Mouse (Mus musculus): ENCODE data around the gene Gpr152.

The Gpr152 gene

GRCm38 (mm10) chr19:4151898-4152297 is 12.3 kb downstream of the Gpr152 start:
- no peak for DNase-seq

GRCm38 (mm10) chr19:4152445-4153231 is 13.1 kb downstream of the Gpr152 start:
- DNase-seq: no peak

GRCm38 (mm10) chr19:4153232-4153654 is 13.7 kb downstream of the Gpr152 start, which contains the start of gene Ptprcap:
TSS of gene Ptprcap (plus strand) at chr19:4153604.
- no peak for DNase-seq

- DNase-seq: no peak
These were observed 15.0 kb downstream of the Gpr152 start for GRCm38 (mm10) chr19:4154437-4155222.

- DNase-seq: no peak
These were observed 15.9 kb downstream of the Gpr152 start for GRCm38 (mm10) chr19:4155223-4156072.

- no peak for DNase-seq
These were observed 16.5 kb downstream of the Gpr152 start for GRCm38 (mm10) chr19:4156073-4156579.

- DNase-seq: no peak
These were observed 17.2 kb downstream of the Gpr152 start for GRCm38 (mm10) chr19:4156771-4157170.

GRCm38 (mm10) chr19:4159049-4159448 is 19.5 kb downstream of the Gpr152 start:
- DNase-seq: no peak

- DNase-seq: peak; percentile 98
These were observed 23.3 kb downstream of the Gpr152 start, which contains the start of gene Rps6kb2 for GRCm38 (mm10) chr19:4162646-4163542. TSS of gene Rps6kb2 (minus strand) at chr19:4163354.

GRCm38 (mm10) chr19:4163543-4163887 is 23.9 kb downstream of the Gpr152 start:
- no peak for DNase-seq

GRCm38 (mm10) chr19:4164100-4164499 is 24.5 kb downstream of the Gpr152 start:
- DNase-seq: no peak

- no peak for DNase-seq
These were observed 25.1 kb downstream of the Gpr152 start for GRCm38 (mm10) chr19:4164721-4165120.

- DNase-seq: no peak
These were observed 27.3 kb downstream of the Gpr152 start for GRCm38 (mm10) chr19:4166678-4167476.

GRCm38 (mm10) chr19:4169378-4169784 is 29.8 kb downstream of the Gpr152 start:
- peak; percentile 100 for DNase-seq

GRCm38 (mm10) chr19:4169810-4170209 is 30.2 kb downstream of the Gpr152 start:
- no peak for DNase-seq

- no peak for DNase-seq
These were observed 31.3 kb downstream of the Gpr152 start for GRCm38 (mm10) chr19:4170723-4171392.

GRCm38 (mm10) chr19:4171393-4172290 is 32.1 kb downstream of the Gpr152 start:
- DNase-seq: no peak

- DNase-seq: no peak
These were observed 33.3 kb downstream of the Gpr152 start for GRCm38 (mm10) chr19:4172925-4173324.

- DNase-seq: peak; percentile 69 to 78
These were observed 35.9 kb downstream of the Gpr152 start, which contains the start of gene Carns1 for GRCm38 (mm10) chr19:4175368-4175947. TSS of gene Carns1 (minus strand) at chr19:4175479.
